Mouse (Mus musculus) cerebellum, adult 2 months (tissue): Measurements from ENCODE around the gene Ihh. TPM values are rescaled to one million over a fixed set of nuclear protein-coding genes. Genes with fewer than 3 reads are reported as not detected.

Experiments used
- DNase-seq, 2 experiments: peaks; one replicate each; pipeline ENCODE4 v3.0.0; 2021
- H3K27ac ChIP-seq: fragments of 200-500 bp; 2 replicates; pipeline ENCODE4 v1.5.1; 2012; ENCODE audit warnings: low read length, control low read depth, inconsistent platforms; ENCODE audit not compliant: insufficient read depth
- H3K27me3 ChIP-seq: fragments of 200-500 bp; 2 replicates; pipeline ENCODE4 v1.6.1; 2012; ENCODE audit warnings: inconsistent platforms, mild to moderate bottlenecking, low read length, moderate library complexity; ENCODE audit not compliant: control insufficient read depth, insufficient read depth
- H3K4me1 ChIP-seq: fragments of 200-500 bp; 2 replicates; pipeline ENCODE4 v1.6.1; 2011; ENCODE audit warnings: low read length; ENCODE audit not compliant: control insufficient read depth, insufficient read depth
- H3K4me3 ChIP-seq: fragments of 200-500 bp; replicated peaks from 2 replicates; pipeline ENCODE3; 2011; ENCODE audit warnings: mild to moderate bottlenecking, low read depth, low read length, control low read depth; ENCODE audit not compliant: insufficient read depth
- CTCF ChIP-seq: fragments of 200-500 bp; IDR thresholded peaks from 2 replicates; pipeline ENCODE4 v1.5.1; 2011; ENCODE audit warnings: low read depth, mild to moderate bottlenecking, control low read depth, low read length, moderate library complexity, borderline replicate concordance; ENCODE audit not compliant: insufficient read depth
- POLR2A ChIP-seq: fragments of 200-500 bp; IDR thresholded peaks from 2 replicates; pipeline ENCODE4 v1.6.1; 2011; ENCODE audit warnings: low read length, control low read depth, borderline replicate concordance; ENCODE audit not compliant: insufficient read depth
- WGBS: fragments of 180-500 bp; shearing (Covaris S2); methylation state at CpG from one replicate; pipeline ENCODE4 v1.1.7; 2018; 5-methylcytosine and 5-hydroxymethylcytosine counted together
- polyA plus RNA-seq: library from polyadenylated mRNA; depleted of rRNA; stranded (reverse); fragments of >200 nt; gene quantifications from 2 replicates; pipeline ENCODE4 v1.2.3, GENCODE M21; 2012; rRNA removed

Gene Ihh
- 0.33 and 0.49 TPM in 2 replicates for polyA plus RNA-seq

- H3K27me3 ChIP-seq: peaks cover 11% of the 10 kb centered on the region; the same call in 1 of the 2 replicates
- no peak for TF ChIP-seq POLR2A
- TF ChIP-seq CTCF: no peak
- WGBS: 2% methylated on average over 54 of the region's 55 CpGs
- H3K4me1 ChIP-seq: peaks cover 5% of the 10 kb centered on the region
- DNase-seq: no peak
- H3K4me3 ChIP-seq: no peak within 1 kb of the TSS
- no peak within 1 kb of the TSS for H3K27ac ChIP-seq
These were observed at the start of gene Ihh for GRCm38 (mm10) chr1:74951556-74952210. Gene Ihh (minus strand): TSS chr1:74951672.

- TF ChIP-seq POLR2A (no peak), CTCF (no peak)
- no peaks in the 10 kb centered on the region for H3K4me1 ChIP-seq
- WGBS: 33% methylated on average over 6 of the region's 6 CpGs
- no peak overlapping the region for H3K4me3 ChIP-seq
- no peak overlapping the region for H3K27ac ChIP-seq
- DNase-seq: no peak
- H3K27me3 ChIP-seq: no peaks in the 10 kb centered on the region
These were observed 49.7 kb upstream of the Ihh start for GRCm38 (mm10) chr1:75001183-75001582.

- WGBS: 4% methylated on average over 1 of the region's 1 CpGs
- Histone ChIP-seq H3K27me3 (no peaks in the 10 kb centered on the region), H3K4me3 (no peak overlapping the region), H3K27ac (no peak overlapping the region), H3K4me1 (no peaks in the 10 kb centered on the region)
- DNase-seq: peak; percentile 6 to 25
- TF ChIP-seq CTCF (peak; percentile 51; the same call in 1 of the 2 replicates), POLR2A (no peak)
These were observed 49.0 kb upstream of the Ihh start for GRCm38 (mm10) chr1:75000496-75000895.

GRCm38 (mm10) chr1:74999173-74999572 is 47.7 kb upstream of the Ihh start:
- 85% methylated on average over 5 of the region's 5 CpGs for whole genome bisulfite sequencing
- TF ChIP-seq POLR2A (no peak), CTCF (no peak)
- no peak for DNase-seq

GRCm38 (mm10) chr1:74997231-74997630 is 45.8 kb upstream of the Ihh start:
- WGBS: 96% methylated on average over 2 of the region's 2 CpGs
- Histone ChIP-seq H3K4me3 (no peak overlapping the region), H3K4me1 (no peaks in the 10 kb centered on the region), H3K27ac (no peak overlapping the region), H3K27me3 (no peaks in the 10 kb centered on the region)
- no peak for TF ChIP-seq POLR2A
- TF ChIP-seq CTCF: no peak
- no peak for DNase-seq

More at GRCm38 (mm10) chr1:74999173-74999572, 47.7 kb upstream of the Ihh start:
- Histone ChIP-seq H3K27me3 (no peaks in the 10 kb centered on the region), H3K4me1 (no peaks in the 10 kb centered on the region), H3K4me3 (no peak overlapping the region), H3K27ac (no peak overlapping the region)

- H3K27ac ChIP-seq: no peak overlapping the region
- no peaks in the 10 kb centered on the region for H3K4me1 ChIP-seq
- H3K4me3 ChIP-seq: no peak overlapping the region
- no peak for TF ChIP-seq CTCF
- TF ChIP-seq POLR2A: no peak
- no peak for DNase-seq
- H3K27me3 ChIP-seq: no peaks in the 10 kb centered on the region
- WGBS: 88% methylated on average over 8 of the region's 8 CpGs
These were observed 25.5 kb upstream of the Ihh start for GRCm38 (mm10) chr1:74977001-74977400.

GRCm38 (mm10) chr1:74975936-74976335 is 24.5 kb upstream of the Ihh start:
- no peaks in the 10 kb centered on the region for H3K27me3 ChIP-seq
- no peaks in the 10 kb centered on the region for H3K4me1 ChIP-seq
- no peak overlapping the region for H3K27ac ChIP-seq
- TF ChIP-seq POLR2A (no peak), CTCF (no peak)
- DNase-seq: no peak
- H3K4me3 ChIP-seq: no peak overlapping the region
- 96% methylated on average over 1 of the region's 1 CpGs for WGBS

GRCm38 (mm10) chr1:74973590-74973989 is 22.1 kb upstream of the Ihh start:
- 89% methylated on average over 6 of the region's 6 CpGs for WGBS

More at GRCm38 (mm10) chr1:74973590-74973989, 22.1 kb upstream of the Ihh start:
- Histone ChIP-seq H3K27ac (no peak overlapping the region), H3K27me3 (no peaks in the 10 kb centered on the region), H3K4me1 (no peaks in the 10 kb centered on the region), H3K4me3 (no peak overlapping the region)
- no peak for DNase-seq
- TF ChIP-seq POLR2A: no peak
- TF ChIP-seq CTCF: no peak
